Mouse (Mus musculus) kidney, embryonic 16.5 days (tissue): ENCODE data around the gene Dhx8. TPM values are rescaled to one million over a fixed set of nuclear protein-coding genes. Genes with fewer than 3 reads are reported as not detected.

Source experiments
- ATAC-seq: fragments of 200-750 bp; cut with Nextera tagmentation; 2 replicates; pipeline ENCODE4 v1.8.0; 2017; ENCODE audit warnings: moderate TSS enrichment; ENCODE audit not compliant: low FRiP score, low TSS enrichment
- H3K27ac ChIP-seq: fragments of 300-500 bp; sonication (generic); 2 replicates; pipeline ENCODE4 v1.5.1; 2014; ENCODE audit warnings: low read length
- H3K27me3 ChIP-seq: fragments of 300-500 bp; sonication (generic); 2 replicates; pipeline ENCODE4 v1.6.1; 2014; ENCODE audit warnings: low read length, control low read depth, mixed read lengths; ENCODE audit not compliant: insufficient read depth
- H3K36me3 ChIP-seq: fragments of 300-500 bp; sonication (generic); 2 replicates; pipeline ENCODE4 v1.6.1; 2014; ENCODE audit warnings: low read length, control low read depth, mixed read lengths; ENCODE audit not compliant: insufficient read depth
- H3K4me1 ChIP-seq: fragments of 300-500 bp; sonication (generic); 2 replicates; pipeline ENCODE4 v1.6.1; 2014; ENCODE audit warnings: low read length, control low read depth, mixed read lengths; ENCODE audit not compliant: insufficient read depth
- H3K4me2 ChIP-seq: fragments of 300-500 bp; sonication (generic); replicated peaks from 2 replicates; pipeline ENCODE4 v1.6.1; 2014; ENCODE audit warnings: low read depth, low read length
- H3K4me3 ChIP-seq: fragments of 300-500 bp; sonication (generic); 2 replicates; pipeline ENCODE4 v1.5.1; 2014; ENCODE audit warnings: mild to moderate bottlenecking, low read length
- H3K9ac ChIP-seq: fragments of 300-500 bp; sonication (generic); replicated peaks from 2 replicates; pipeline ENCODE4 v1.6.1; 2014; ENCODE audit warnings: low read length
- H3K9me3 ChIP-seq: fragments of 300-500 bp; sonication (generic); 2 replicates; pipeline ENCODE4 v1.6.1; 2016; ENCODE audit warnings: low read length, control low read depth
- WGBS: fragments of 180-500 bp; shearing (Covaris S2); extraction: QIAGEN DNeasy Blood & Tissue Kit; methylation state at CpG from one replicate; pipeline ENCODE4 v1.1.7; 2014; 5-methylcytosine and 5-hydroxymethylcytosine counted together
- polyA plus RNA-seq: library from polyadenylated mRNA; unstranded; fragments of >200 nt; fragmentation: Nextera tagmentation; extraction: Ambion mirVana; gene quantifications from 2 replicates; pipeline ENCODE4 v1.2.1, GENCODE M21; 2015

The Dhx8 gene
- polyA plus RNA-seq, 1 experiment from 2014 or later: 31.3 TPM

DNA sequence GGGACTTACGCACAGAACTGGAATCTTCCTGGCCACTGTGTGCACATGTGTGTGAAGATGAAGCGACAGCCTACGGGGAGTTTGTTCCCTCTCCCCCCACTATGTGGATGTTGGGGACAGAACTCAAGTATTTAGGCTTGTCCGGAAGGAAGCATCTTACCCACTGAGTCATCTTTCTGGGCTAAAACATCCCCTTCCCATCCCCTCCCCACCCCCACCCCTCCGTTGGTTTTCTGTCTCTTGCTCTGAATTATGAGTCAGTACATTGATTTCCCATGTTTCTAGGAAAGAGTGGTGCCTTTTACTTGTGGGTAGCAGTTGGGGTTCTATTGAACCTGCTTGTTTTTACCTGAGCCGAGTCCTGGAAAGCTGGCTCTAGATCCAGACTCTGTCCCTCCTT lies 36.0 kb downstream of the Dhx8 start:
- Histone ChIP-seq H3K4me3 (no peak overlapping the region), H3K36me3 (peaks cover 48% of the 10 kb centered on the region), H3K9me3 (no peaks in the 10 kb centered on the region), H3K9ac (no peak overlapping the region), H3K27me3 (no peaks in the 10 kb centered on the region), H3K4me1 (peaks cover 21% of the 10 kb centered on the region), H3K4me2 (no peak overlapping the region), H3K27ac (no peak overlapping the region)
- no peak for ATAC-seq
- 82% methylated on average over 6 of the region's 6 CpGs for WGBS

DNA sequence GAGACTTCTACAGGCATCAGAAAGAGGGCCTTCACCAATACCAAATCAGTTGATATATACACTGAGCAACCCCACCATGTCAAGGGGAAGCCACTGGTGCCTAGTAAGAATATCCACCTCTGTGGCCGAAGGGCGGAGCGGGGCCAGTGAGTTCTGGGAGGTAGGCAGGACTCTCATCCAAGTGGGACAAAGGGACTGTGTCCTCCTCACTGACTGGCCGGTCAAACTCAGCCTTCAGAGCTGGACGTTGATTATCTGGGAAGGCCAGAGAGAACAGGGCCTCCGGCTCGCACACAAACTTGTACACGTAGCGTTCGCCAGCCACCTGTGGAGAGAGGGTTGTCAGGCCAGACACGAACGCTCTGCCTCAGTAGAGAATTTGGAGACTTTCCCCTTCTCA lies 37.5 kb downstream of the Dhx8 start:
- no peak overlapping the region for H3K9ac ChIP-seq
- 93% methylated on average over 12 of the region's 12 CpGs for WGBS
- peaks cover 35% of the 10 kb centered on the region for H3K36me3 ChIP-seq
- ATAC-seq: no peak
- no peak overlapping the region for H3K27ac ChIP-seq
- H3K9me3 ChIP-seq: no peaks in the 10 kb centered on the region
- H3K4me3 ChIP-seq: no peak overlapping the region
- H3K27me3 ChIP-seq: no peaks in the 10 kb centered on the region
- H3K4me1 ChIP-seq: peaks cover 21% of the 10 kb centered on the region
- H3K4me2 ChIP-seq: no peak overlapping the region

DNA sequence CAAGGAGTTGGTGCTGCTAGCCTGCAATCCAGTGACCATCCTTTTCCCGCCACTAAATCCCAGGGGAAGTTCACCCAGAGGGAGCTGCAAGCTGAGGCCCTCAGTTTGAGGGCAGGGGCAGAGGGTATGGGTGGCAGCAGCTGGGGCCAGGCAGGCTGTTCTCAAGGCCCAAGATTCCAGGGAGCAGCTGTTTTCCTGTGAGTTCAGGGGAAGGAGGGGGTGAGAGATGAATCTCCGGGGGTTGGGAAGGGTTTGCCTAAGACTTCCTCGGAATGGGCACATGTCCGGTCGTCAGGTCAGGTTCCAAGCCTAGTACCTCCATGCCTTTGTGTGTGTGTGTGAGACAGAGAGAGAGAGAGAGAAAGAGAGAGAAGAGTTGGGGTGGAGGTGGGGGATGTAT lies 39.3 kb downstream of the Dhx8 start:
- ATAC-seq: no peak; the same call in 1 of the 2 replicates
- peak overlapping the region; percentile 55 for H3K4me2 ChIP-seq
- no peaks in the 10 kb centered on the region for H3K9me3 ChIP-seq
- WGBS: 8% methylated on average over 5 of the region's 5 CpGs
- no peak overlapping the region for H3K4me3 ChIP-seq
- peak overlapping the region; percentile 82 for H3K27ac ChIP-seq
- H3K4me1 ChIP-seq: peaks cover 21% of the 10 kb centered on the region
- H3K9ac ChIP-seq: no peak overlapping the region
- H3K36me3 ChIP-seq: peaks cover 19% of the 10 kb centered on the region
- H3K27me3 ChIP-seq: no peaks in the 10 kb centered on the region

DNA sequence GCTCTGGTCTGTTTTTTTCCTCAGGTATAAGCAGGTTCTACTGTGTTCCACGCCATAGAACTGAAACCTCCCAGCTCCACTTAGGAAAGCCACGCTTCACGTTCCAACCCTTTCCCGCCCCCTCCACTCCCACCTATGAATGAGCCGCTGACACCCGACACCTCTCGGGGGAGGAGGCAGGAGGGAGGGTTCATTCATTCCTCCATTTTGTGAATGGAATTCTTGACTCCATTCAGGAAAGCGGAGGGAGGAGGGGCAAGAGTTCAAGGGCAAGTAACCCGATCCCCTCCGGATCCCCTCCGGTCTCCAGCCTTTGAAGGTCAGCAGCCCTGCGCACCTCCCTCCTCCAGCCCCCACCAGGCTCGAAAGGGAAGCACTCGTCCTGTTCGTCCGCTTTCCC lies 39.7 kb downstream of the Dhx8 start:
- peak; percentile 90 for ATAC-seq
- Histone ChIP-seq H3K4me1 (peaks cover 21% of the 10 kb centered on the region), H3K9me3 (no peaks in the 10 kb centered on the region), H3K4me3 (peak overlapping the region; percentile 34), H3K36me3 (peaks cover 14% of the 10 kb centered on the region), H3K27ac (peak overlapping the region; percentile 82), H3K27me3 (no peaks in the 10 kb centered on the region), H3K4me2 (peak overlapping the region; percentile 55), H3K9ac (no peak overlapping the region)
- under 1% methylated on average over 16 of the region's 16 CpGs for WGBS

DNA sequence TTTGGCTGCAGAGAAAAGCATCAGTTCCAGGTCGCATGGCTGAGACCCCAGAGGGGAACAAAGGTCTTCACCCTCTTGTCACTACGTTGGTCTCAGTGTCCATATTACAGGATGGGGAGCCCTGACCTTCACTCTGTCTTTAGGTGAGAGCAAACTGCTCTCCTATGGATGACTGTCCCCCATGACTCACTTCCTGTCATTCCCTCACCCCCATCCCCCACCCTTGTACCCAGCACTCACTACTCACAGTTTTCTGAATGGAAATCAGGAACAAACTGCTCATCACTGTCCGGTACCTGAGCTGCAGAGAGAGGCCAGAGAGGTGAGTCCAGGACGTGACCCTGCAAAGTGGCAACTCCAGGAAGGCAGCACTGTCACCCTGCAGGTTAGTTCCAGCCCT lies 44.1 kb downstream of the Dhx8 start:
- H3K4me2 ChIP-seq: no peak overlapping the region
- H3K27ac ChIP-seq: no peak overlapping the region
- no peak overlapping the region for H3K9ac ChIP-seq
- H3K4me3 ChIP-seq: no peak overlapping the region
- WGBS: 78% methylated on average over 4 of the region's 4 CpGs
- H3K36me3 ChIP-seq: no peaks in the 10 kb centered on the region
- peaks cover 19% of the 10 kb centered on the region for H3K4me1 ChIP-seq
- H3K9me3 ChIP-seq: no peaks in the 10 kb centered on the region
- no peak for ATAC-seq
- H3K27me3 ChIP-seq: no peaks in the 10 kb centered on the region

DNA sequence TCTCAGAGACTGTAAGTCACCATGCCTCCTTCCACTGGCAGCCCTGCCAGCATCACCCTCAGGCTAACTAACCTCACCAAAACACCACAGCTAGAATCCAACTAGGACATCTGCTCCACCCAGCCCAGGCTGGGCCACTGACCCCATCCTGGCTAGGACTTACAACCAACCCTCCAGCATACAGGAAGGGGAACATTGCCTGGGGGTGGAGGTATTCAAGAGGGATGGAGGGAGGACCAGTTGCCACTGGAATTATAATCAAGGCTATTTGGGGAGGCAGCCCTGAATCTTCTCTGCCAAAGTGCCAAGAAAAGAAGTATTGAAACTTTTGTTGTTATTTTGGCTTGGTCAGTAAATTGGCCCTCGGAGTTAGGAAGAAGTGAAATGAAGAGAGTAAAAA lies 50.4 kb downstream of the Dhx8 start:
- Histone ChIP-seq H3K27ac (no peak overlapping the region), H3K4me2 (peak overlapping the region; percentile 94), H3K9ac (no peak overlapping the region; the same call in 1 of the 2 replicates), H3K4me1 (peaks cover 35% of the 10 kb centered on the region), H3K4me3 (peak overlapping the region; percentile 57), H3K27me3 (peaks cover 32% of the 10 kb centered on the region), H3K36me3 (no peaks in the 10 kb centered on the region), H3K9me3 (no peaks in the 10 kb centered on the region)
- 38% methylated on average over 1 of the region's 1 CpGs for WGBS
- ATAC-seq: no peak

DNA sequence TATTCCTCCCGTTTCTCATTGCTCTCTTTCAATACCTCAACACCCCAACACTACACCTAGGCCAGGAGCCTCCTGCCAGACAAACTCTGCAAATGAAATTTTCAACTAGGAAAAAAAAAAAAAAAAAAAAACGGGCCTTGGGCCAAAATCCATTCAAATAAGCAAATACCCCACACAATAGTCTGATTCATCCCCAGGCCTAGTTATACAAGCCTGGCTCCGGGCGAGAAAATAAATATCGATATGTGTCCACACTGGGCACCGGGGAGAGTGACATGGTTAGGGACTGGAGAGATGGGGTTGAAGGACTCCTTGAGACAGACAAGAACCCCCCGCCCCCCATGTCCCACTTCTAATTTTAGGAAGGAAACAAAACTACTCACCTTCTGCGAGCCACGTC lies 50.9 kb downstream of the Dhx8 start:
- ATAC-seq: no peak
- peaks cover 35% of the 10 kb centered on the region for H3K27me3 ChIP-seq
- H3K4me3 ChIP-seq: peak overlapping the region; percentile 57
- no peaks in the 10 kb centered on the region for H3K36me3 ChIP-seq
- WGBS: 14% methylated on average over 9 of the region's 9 CpGs
- H3K4me1 ChIP-seq: peaks cover 35% of the 10 kb centered on the region
- peak overlapping the region; percentile 94 for H3K27ac ChIP-seq
- H3K9ac ChIP-seq: peak overlapping the region; percentile 73
- H3K9me3 ChIP-seq: no peaks in the 10 kb centered on the region
- H3K4me2 ChIP-seq: peak overlapping the region; percentile 94

DNA sequence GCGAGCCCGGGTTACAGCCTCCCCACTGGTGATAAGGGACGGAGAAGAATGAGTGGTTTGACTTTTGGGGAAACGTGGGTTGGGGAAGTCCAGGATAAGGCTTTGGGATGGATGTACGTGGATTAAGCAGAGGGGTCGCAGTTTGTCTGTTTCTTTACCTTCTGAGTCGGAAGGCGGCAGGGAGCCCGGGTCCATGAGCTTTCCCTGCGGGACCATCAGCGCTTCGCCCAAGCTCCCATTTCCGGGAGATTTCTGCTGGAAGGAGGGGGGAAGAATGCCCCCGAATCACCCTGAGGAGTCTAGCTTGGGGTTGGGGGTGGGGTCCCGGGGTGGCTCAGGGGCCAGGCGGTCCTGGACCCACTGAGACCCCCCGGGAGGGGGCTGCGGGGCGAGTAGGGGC lies 51.4 kb downstream of the Dhx8 start:
- 1% methylated on average over 17 of the region's 19 CpGs for WGBS
- ATAC-seq: no peak; the same call in 1 of the 2 replicates

DNA sequence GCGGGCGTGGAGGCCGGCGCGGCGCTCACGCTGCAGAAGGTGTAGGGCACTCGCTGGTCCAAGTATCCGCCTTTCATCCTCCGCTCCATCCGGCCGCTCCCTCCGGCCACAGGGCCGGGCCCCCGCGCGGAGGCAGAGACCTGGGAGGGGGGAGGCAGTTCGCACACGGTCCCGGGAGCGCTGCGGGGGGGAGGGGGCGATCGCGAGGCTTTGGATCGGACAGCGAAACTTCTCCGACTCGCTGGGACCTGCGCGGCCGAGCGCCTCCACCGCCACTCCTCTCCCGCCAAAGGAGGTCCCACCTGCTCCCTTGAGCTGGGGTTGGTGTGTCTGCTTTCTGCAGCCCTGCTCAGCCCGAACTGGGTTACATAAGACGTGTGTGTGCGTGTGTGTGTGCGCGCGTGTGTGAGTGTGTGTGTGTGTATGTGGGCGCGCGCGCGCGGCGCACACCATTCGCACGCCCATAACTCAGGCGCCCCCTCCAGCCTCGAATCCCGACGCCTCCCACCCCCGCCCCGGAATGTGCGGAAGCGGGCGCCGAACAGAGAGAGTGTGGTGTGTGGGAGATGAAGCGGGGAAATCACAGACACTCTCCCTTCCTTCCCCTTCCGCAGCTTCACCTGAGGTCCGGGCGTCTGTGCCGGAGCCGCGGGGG lies 51.9 kb downstream of the Dhx8 start:
- Histone ChIP-seq H3K27me3 (peaks cover 38% of the 10 kb centered on the region), H3K36me3 (no peaks in the 10 kb centered on the region), H3K4me2 (peak overlapping the region; percentile 94), H3K9me3 (no peaks in the 10 kb centered on the region), H3K4me1 (peaks cover 35% of the 10 kb centered on the region), H3K9ac (peak overlapping the region; percentile 73), H3K27ac (peak overlapping the region; percentile 94), H3K4me3 (peak overlapping the region; percentile 57)
- peak; percentile 62 for ATAC-seq
- WGBS: under 1% methylated on average over 55 of the region's 67 CpGs

More for the DNA sequence above, 51.4 kb downstream of the Dhx8 start:
- H3K27me3 ChIP-seq: peaks cover 38% of the 10 kb centered on the region
- peak overlapping the region; percentile 94 for H3K4me2 ChIP-seq
- H3K4me1 ChIP-seq: peaks cover 35% of the 10 kb centered on the region
- peak overlapping the region; percentile 73 for H3K9ac ChIP-seq
- no peaks in the 10 kb centered on the region for H3K9me3 ChIP-seq
- H3K27ac ChIP-seq: peak overlapping the region; percentile 94
- peak overlapping the region; percentile 57 for H3K4me3 ChIP-seq
- H3K36me3 ChIP-seq: no peaks in the 10 kb centered on the region

DNA sequence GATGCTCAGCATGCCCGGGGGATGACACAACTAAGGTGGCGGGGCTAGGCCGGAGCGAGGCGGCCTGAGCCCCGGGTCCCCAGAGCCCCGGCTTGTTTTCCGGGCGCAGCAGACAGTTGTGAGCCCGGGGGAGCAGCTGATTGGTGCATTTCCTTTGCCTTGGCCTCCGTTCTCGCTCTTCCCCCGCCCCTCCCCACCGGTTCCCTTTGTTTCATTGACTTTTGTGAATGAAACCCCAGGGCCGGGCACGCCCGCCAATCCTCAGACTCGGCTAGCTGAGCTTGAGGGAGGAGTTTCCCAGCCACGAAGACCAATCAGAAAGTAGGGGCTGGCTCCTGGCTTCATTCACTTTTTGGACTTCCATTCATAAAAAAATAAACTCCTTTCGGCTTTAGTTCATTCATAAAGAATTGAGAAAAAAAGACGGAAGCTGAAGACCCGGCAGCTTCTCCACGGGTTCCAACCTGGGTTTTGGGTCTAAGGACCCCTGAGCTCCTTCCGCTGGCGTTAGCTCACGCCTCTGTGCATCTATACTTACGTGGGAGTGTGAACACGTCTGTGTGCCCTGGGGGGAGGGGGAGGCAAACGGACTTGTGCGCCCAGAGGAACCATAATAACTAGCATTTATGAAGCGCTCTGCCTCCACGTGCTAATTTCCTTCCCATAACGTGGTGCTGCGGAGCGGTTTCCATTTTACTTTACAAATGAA lies 52.6 kb downstream of the Dhx8 start, which contains the start of gene Etv4:
Gene Etv4 (minus strand): TSS at position 229 of the 709 bp plus-strand sequence.
- H3K9ac ChIP-seq: peak within 1 kb of the TSS; percentile 73
- under 1% methylated on average over 35 of the region's 35 CpGs for WGBS
- peaks cover 38% of the 10 kb centered on the region for H3K27me3 ChIP-seq
- H3K4me1 ChIP-seq: peaks cover 39% of the 10 kb centered on the region
- no peaks in the 10 kb centered on the region for H3K9me3 ChIP-seq
- peak within 1 kb of the TSS; percentile 94 for H3K27ac ChIP-seq
- peak; percentile 84 for ATAC-seq
- H3K4me3 ChIP-seq: peak within 1 kb of the TSS; percentile 57
- H3K36me3 ChIP-seq: no peaks in the 10 kb centered on the region
- H3K4me2 ChIP-seq: peak within 1 kb of the TSS; percentile 94
